Mouse (Mus musculus): ENCODE measurements around the gene Derl3. TPM values are rescaled to one million over a fixed set of nuclear protein-coding genes. Genes with fewer than 3 reads are reported as not detected.

Derl3 gene
- polyA plus RNA-seq, 1 experiment, result 19.0 TPM

DNA sequence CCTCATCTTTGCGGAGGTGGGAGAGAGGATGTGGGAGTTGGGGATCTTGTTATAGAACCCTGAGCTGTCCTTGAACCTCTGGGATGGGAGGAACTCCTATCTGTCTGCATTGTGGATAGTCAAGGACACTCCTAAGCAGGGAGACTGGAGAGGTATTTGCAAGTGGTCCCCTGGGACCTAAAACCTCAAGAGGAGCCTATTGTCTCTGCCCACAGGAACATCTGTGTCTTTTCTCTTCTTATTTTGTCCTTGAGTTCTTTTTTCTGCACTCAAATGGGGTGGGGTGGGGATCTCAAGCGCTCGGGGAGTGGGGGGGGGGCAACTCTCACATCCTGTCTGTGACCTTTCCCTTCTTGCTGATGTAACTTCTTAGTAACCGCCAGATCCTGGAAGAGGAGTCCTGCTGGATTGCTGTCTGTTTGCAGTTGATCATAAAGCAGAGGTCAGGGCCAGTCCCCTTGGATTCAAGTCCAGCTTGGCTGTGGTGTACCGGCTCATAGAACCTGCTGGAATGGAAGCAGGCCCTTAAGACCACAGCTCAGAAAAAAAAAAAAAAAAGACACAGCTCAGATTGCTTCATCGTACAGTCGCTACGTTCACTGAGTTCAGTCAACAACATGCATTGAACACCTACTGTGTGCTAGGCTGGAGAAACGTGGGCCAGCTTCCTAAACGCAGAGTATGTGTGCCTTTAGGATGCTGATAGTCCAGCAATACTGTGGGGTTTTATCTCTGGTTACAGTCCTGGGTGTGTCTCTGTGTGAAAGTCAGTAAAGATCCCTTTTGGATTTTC is 44.8 kb downstream of the Derl3 start:
- Histone ChIP-seq H3K36me3 (ENCODE audit: control insufficient read depth, insufficient read depth, low read length) (no peaks in the 10 kb centered on the region), H3K4me1 (replicated peaks; ENCODE audit: control insufficient read depth, insufficient read depth, low read length) (peaks cover 7% of the 10 kb centered on the region), H3K27ac (ENCODE audit: control insufficient read depth, insufficient read depth, low read length) (no peak overlapping the region), H3K4me3 (ENCODE audit: control insufficient read depth, insufficient read depth, low read length) (no peak overlapping the region), H3K27me3 (ENCODE audit: control insufficient read depth, insufficient read depth, low read length) (no peaks in the 10 kb centered on the region; the same call in 1 of the 2 replicates)
- WGBS, result 76% methylated on average over 10 of the region's 10 CpGs
- DNase-seq, result no peak
- TF ChIP-seq POLR2A (IDR thresholded peaks at IDR 0.05; ENCODE audit: control insufficient read depth, extremely low read depth, insufficient read depth, low read length, poor library complexity) (no peak), CTCF (IDR thresholded peaks at IDR 0.05; ENCODE audit: borderline replicate concordance, control insufficient read depth, extremely low read depth, insufficient read depth, low read length, poor library complexity) (no peak)

DNA sequence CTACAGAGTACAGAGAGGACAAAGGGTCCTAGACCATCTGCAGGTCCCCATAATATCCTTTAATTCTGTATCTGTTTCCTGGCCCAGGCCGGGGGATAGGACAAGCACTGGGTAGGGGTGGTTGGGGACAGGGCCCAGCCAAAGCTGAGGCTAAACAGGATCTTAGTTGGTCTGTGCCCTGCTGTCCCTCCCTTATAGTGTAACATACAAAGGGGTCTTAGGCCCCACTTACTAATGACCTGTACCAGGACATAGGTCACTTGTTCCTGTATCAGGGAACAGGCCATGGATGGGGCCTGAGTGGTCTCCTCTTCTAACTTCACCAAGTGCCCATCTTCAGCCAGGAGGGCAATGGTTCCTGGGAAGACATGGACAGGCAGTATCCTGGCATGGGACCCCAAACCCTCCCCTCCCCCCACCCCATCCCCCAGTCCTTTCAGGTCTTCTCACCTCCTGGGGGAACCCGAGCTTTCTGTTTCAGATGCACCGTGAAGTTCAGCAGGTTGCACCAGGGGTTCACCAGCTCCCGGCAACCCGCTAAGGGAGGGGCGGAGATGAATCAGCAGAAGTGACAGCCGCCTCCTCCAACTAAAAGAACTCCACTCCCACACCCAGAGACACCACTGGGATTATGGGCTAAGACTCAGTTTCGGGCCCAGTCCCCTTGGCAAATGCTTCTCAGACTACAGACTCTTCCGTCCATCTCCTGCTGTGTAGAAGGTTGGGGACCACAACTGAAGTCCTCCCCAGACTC is 46.4 kb downstream of the Derl3 start:
- WGBS, result 51% methylated on average over 9 of the region's 9 CpGs
- Histone ChIP-seq H3K27me3 (ENCODE audit: control insufficient read depth, insufficient read depth, low read length) (no peaks in the 10 kb centered on the region), H3K36me3 (ENCODE audit: control insufficient read depth, insufficient read depth, low read length) (no peaks in the 10 kb centered on the region), H3K4me3 (ENCODE audit: control insufficient read depth, insufficient read depth, low read length) (no peak overlapping the region), H3K27ac (ENCODE audit: control insufficient read depth, insufficient read depth, low read length) (no peak overlapping the region), H3K4me1 (replicated peaks; ENCODE audit: control insufficient read depth, insufficient read depth, low read length) (peaks cover 7% of the 10 kb centered on the region)
- TF ChIP-seq POLR2A (IDR thresholded peaks at IDR 0.05; ENCODE audit: control insufficient read depth, extremely low read depth, insufficient read depth, low read length, poor library complexity) (no peak), CTCF (IDR thresholded peaks at IDR 0.05; ENCODE audit: borderline replicate concordance, control insufficient read depth, extremely low read depth, insufficient read depth, low read length, poor library complexity) (no peak)
- DNase-seq, result no peak

GRCm38 (mm10) chr10:75940520-75940919 is 47.3 kb downstream of the Derl3 start, which contains the start of gene Gm867:
Gene Gm867 (minus strand): TSS chr10:75940672.
- H3K36me3 ChIP-seq (ENCODE audit: control insufficient read depth, insufficient read depth, low read length), result no peaks in the 10 kb centered on the region
- 93% methylated on average over 5 of the region's 5 CpGs for WGBS
- DNase-seq, result no peak
- no peak within 1 kb of the TSS for H3K27ac ChIP-seq (ENCODE audit: control insufficient read depth, insufficient read depth, low read length)
- H3K27me3 ChIP-seq (ENCODE audit: control insufficient read depth, insufficient read depth, low read length), result no peaks in the 10 kb centered on the region
- no peak for TF ChIP-seq POLR2A (IDR thresholded peaks at IDR 0.05; ENCODE audit: control insufficient read depth, extremely low read depth, insufficient read depth, low read length, poor library complexity)
- TF ChIP-seq CTCF (IDR thresholded peaks at IDR 0.05; ENCODE audit: borderline replicate concordance, control insufficient read depth, extremely low read depth, insufficient read depth, low read length, poor library complexity), result no peak
- H3K4me3 ChIP-seq (ENCODE audit: control insufficient read depth, insufficient read depth, low read length), result no peak within 1 kb of the TSS
- peaks cover 5% of the 10 kb centered on the region for H3K4me1 ChIP-seq (replicated peaks; ENCODE audit: control insufficient read depth, insufficient read depth, low read length)

DNA sequence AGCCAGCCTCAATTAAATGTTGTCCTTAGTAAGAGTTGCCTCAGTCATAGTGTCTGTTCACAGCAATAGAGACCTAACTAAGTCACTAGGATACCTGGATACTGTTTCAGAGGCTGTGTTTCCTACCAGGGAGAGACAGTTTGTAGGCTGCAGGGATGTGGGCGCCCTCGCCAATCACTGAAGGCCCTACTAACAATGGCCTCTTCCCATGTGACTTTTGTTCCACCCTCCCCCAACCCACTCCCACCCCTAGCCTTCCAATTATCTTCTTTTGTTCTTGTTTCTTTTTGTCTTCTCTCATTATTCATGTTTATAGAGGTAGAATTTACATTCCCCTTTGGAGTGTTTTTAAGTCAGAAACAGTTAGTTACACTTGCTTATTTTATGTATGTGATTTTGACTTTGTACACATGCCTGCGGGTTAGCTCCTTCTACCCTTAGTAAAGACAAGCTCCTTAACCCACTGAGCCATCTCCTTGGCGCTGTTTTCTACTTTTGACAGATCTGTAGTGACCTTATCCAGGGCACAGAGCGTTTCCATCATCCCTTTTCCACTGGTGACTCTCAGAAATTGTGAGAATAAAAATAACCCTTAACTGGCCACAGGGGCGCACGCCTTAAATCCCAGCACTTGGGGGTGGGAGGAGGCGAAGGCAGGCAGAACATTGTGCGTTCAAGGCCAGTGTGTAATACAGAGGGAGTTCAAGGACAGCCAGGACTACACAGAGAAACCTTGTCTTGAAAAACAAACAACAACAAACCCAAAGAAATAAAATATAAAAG is 48.0 kb downstream of the Derl3 start:
- H3K36me3 ChIP-seq (ENCODE audit: control insufficient read depth, insufficient read depth, low read length), result no peaks in the 10 kb centered on the region
- H3K27me3 ChIP-seq (ENCODE audit: control insufficient read depth, insufficient read depth, low read length), result no peaks in the 10 kb centered on the region
- H3K27ac ChIP-seq (ENCODE audit: control insufficient read depth, insufficient read depth, low read length), result no peak overlapping the region
- 94% methylated on average over 9 of the region's 9 CpGs for WGBS
- no peak overlapping the region for H3K4me3 ChIP-seq (ENCODE audit: control insufficient read depth, insufficient read depth, low read length)
- DNase-seq, result no peak
- TF ChIP-seq POLR2A (IDR thresholded peaks at IDR 0.05; ENCODE audit: control insufficient read depth, extremely low read depth, insufficient read depth, low read length, poor library complexity), result no peak
- TF ChIP-seq CTCF (IDR thresholded peaks at IDR 0.05; ENCODE audit: borderline replicate concordance, control insufficient read depth, extremely low read depth, insufficient read depth, low read length, poor library complexity), result no peak
- H3K4me1 ChIP-seq (replicated peaks; ENCODE audit: control insufficient read depth, insufficient read depth, low read length), result peaks cover 2% of the 10 kb centered on the region

GRCm38 (mm10) chr10:75942736-75943477 is 49.7 kb downstream of the Derl3 start, which contains the start of gene Vpreb3:
Gene Vpreb3 (plus strand): TSS chr10:75943057.
- WGBS, result 65% methylated on average over 15 of the region's 15 CpGs
- DNase-seq, result no peak
- H3K4me3 ChIP-seq (ENCODE audit: control insufficient read depth, insufficient read depth, low read length), result no peak within 1 kb of the TSS
- no peaks in the 10 kb centered on the region for H3K27me3 ChIP-seq (ENCODE audit: control insufficient read depth, insufficient read depth, low read length)
- no peak for TF ChIP-seq CTCF (IDR thresholded peaks at IDR 0.05; ENCODE audit: borderline replicate concordance, control insufficient read depth, extremely low read depth, insufficient read depth, low read length, poor library complexity)
- TF ChIP-seq POLR2A (IDR thresholded peaks at IDR 0.05; ENCODE audit: control insufficient read depth, extremely low read depth, insufficient read depth, low read length, poor library complexity), result no peak
- H3K36me3 ChIP-seq (ENCODE audit: control insufficient read depth, insufficient read depth, low read length), result no peaks in the 10 kb centered on the region
- H3K4me1 ChIP-seq (replicated peaks; ENCODE audit: control insufficient read depth, insufficient read depth, low read length), result no peaks in the 10 kb centered on the region
- no peak within 1 kb of the TSS for H3K27ac ChIP-seq (ENCODE audit: control insufficient read depth, insufficient read depth, low read length)

Data from thymus, adult 2 months (tissue).